Mouse (Mus musculus): Measurements from ENCODE around the gene Ubtd1.

The Ubtd1 gene

GRCm38 (mm10) chr19:42010436-42010835, 28.9 kb downstream of the Ubtd1 start:
- Histone ChIP-seq H3K9me3 (ENCODE audit: low read length) (no peaks in the 10 kb centered on the region), H3K4me3 (replicated peaks; ENCODE audit: low read length) (no peak overlapping the region), H3K27me3 (ENCODE audit: insufficient read depth, low read length) (no peaks in the 10 kb centered on the region), H3K36me3 (ENCODE audit: insufficient read depth, low read length) (peaks cover 16% of the 10 kb centered on the region), H3K4me1 (replicated peaks; ENCODE audit: low read depth, low read length) (peaks cover 63% of the 10 kb centered on the region)
- TF ChIP-seq NANOG (IDR thresholded peaks at IDR 0.05; ENCODE audit: borderline replicate concordance, low read length) (no peak), POU5F1 (IDR thresholded peaks at IDR 0.05; ENCODE audit: borderline replicate concordance, low read length) (no peak), CTCF (conservative IDR thresholded peaks at IDR 0.05; ENCODE audit: low read length) (no peak)

- H3K4me1 ChIP-seq (replicated peaks; ENCODE audit: low read depth, low read length) = peaks cover 63% of the 10 kb centered on the region
- H3K4me3 ChIP-seq (replicated peaks; ENCODE audit: low read length) = no peak overlapping the region
- no peaks in the 10 kb centered on the region for H3K27me3 ChIP-seq (ENCODE audit: insufficient read depth, low read length)
- H3K9me3 ChIP-seq (ENCODE audit: low read length) = no peaks in the 10 kb centered on the region
- TF ChIP-seq NANOG (IDR thresholded peaks at IDR 0.05; ENCODE audit: borderline replicate concordance, low read length) (no peak), CTCF (conservative IDR thresholded peaks at IDR 0.05; ENCODE audit: low read length) (no peak), POU5F1 (IDR thresholded peaks at IDR 0.05; ENCODE audit: borderline replicate concordance, low read length) (no peak)
- peaks cover 16% of the 10 kb centered on the region for H3K36me3 ChIP-seq (ENCODE audit: insufficient read depth, low read length)
Measured at GRCm38 (mm10) chr19:42011123-42011522, 29.6 kb downstream of the Ubtd1 start.

- Histone ChIP-seq H3K4me1 (replicated peaks; ENCODE audit: low read depth, low read length) (peaks cover 63% of the 10 kb centered on the region), H3K4me3 (replicated peaks; ENCODE audit: low read length) (no peak overlapping the region), H3K9me3 (ENCODE audit: low read length) (no peaks in the 10 kb centered on the region), H3K27me3 (ENCODE audit: insufficient read depth, low read length) (no peaks in the 10 kb centered on the region), H3K36me3 (ENCODE audit: insufficient read depth, low read length) (peaks cover 18% of the 10 kb centered on the region)
- no peak for TF ChIP-seq CTCF (conservative IDR thresholded peaks at IDR 0.05; ENCODE audit: low read length)
Measured at GRCm38 (mm10) chr19:42014231-42014825, 32.8 kb downstream of the Ubtd1 start.

- Histone ChIP-seq H3K27me3 (ENCODE audit: insufficient read depth, low read length) (no peaks in the 10 kb centered on the region), H3K4me1 (replicated peaks; ENCODE audit: low read depth, low read length) (peaks cover 61% of the 10 kb centered on the region), H3K9me3 (ENCODE audit: low read length) (no peaks in the 10 kb centered on the region), H3K36me3 (ENCODE audit: insufficient read depth, low read length) (peaks cover 18% of the 10 kb centered on the region), H3K4me3 (replicated peaks; ENCODE audit: low read length) (no peak overlapping the region)
- TF ChIP-seq NANOG (IDR thresholded peaks at IDR 0.05; ENCODE audit: borderline replicate concordance, low read length) (no peak), CTCF (conservative IDR thresholded peaks at IDR 0.05; ENCODE audit: low read length) (no peak), POU5F1 (IDR thresholded peaks at IDR 0.05; ENCODE audit: borderline replicate concordance, low read length) (no peak)
Measured at GRCm38 (mm10) chr19:42015001-42015400, 33.4 kb downstream of the Ubtd1 start.

GRCm38 (mm10) chr19:42016251-42016650, 34.7 kb downstream of the Ubtd1 start:
- Histone ChIP-seq H3K36me3 (ENCODE audit: insufficient read depth, low read length) (peaks cover 16% of the 10 kb centered on the region), H3K4me3 (replicated peaks; ENCODE audit: low read length) (no peak overlapping the region), H3K9me3 (ENCODE audit: low read length) (no peaks in the 10 kb centered on the region), H3K4me1 (replicated peaks; ENCODE audit: low read depth, low read length) (peaks cover 54% of the 10 kb centered on the region), H3K27me3 (ENCODE audit: insufficient read depth, low read length) (no peaks in the 10 kb centered on the region)
- TF ChIP-seq POU5F1 (IDR thresholded peaks at IDR 0.05; ENCODE audit: borderline replicate concordance, low read length) (no peak), CTCF (conservative IDR thresholded peaks at IDR 0.05; ENCODE audit: low read length) (no peak), NANOG (IDR thresholded peaks at IDR 0.05; ENCODE audit: borderline replicate concordance, low read length) (no peak)

GRCm38 (mm10) chr19:42016840-42017239, 35.3 kb downstream of the Ubtd1 start:
- H3K4me1 ChIP-seq (replicated peaks; ENCODE audit: low read depth, low read length) = peaks cover 57% of the 10 kb centered on the region
- no peaks in the 10 kb centered on the region for H3K27me3 ChIP-seq (ENCODE audit: insufficient read depth, low read length)
- H3K4me3 ChIP-seq (replicated peaks; ENCODE audit: low read length) = no peak overlapping the region
- no peaks in the 10 kb centered on the region for H3K9me3 ChIP-seq (ENCODE audit: low read length)
- no peak for TF ChIP-seq POU5F1 (IDR thresholded peaks at IDR 0.05; ENCODE audit: borderline replicate concordance, low read length)
- no peak for TF ChIP-seq CTCF (conservative IDR thresholded peaks at IDR 0.05; ENCODE audit: low read length)
- peaks cover 10% of the 10 kb centered on the region for H3K36me3 ChIP-seq (ENCODE audit: insufficient read depth, low read length)

- peaks cover 6% of the 10 kb centered on the region; the same call in 1 of the 2 replicates for H3K36me3 ChIP-seq (ENCODE audit: insufficient read depth, low read length)
- no peak overlapping the region for H3K4me3 ChIP-seq (replicated peaks; ENCODE audit: low read length)
- no peaks in the 10 kb centered on the region for H3K27me3 ChIP-seq (ENCODE audit: insufficient read depth, low read length)
- no peaks in the 10 kb centered on the region for H3K9me3 ChIP-seq (ENCODE audit: low read length)
- H3K4me1 ChIP-seq (replicated peaks; ENCODE audit: low read depth, low read length) = peaks cover 65% of the 10 kb centered on the region
- TF ChIP-seq NANOG (IDR thresholded peaks at IDR 0.05; ENCODE audit: borderline replicate concordance, low read length) (no peak), CTCF (conservative IDR thresholded peaks at IDR 0.05; ENCODE audit: low read length) (no peak), POU5F1 (IDR thresholded peaks at IDR 0.05; ENCODE audit: borderline replicate concordance, low read length) (no peak)
Measured at GRCm38 (mm10) chr19:42017399-42018247, 36.1 kb downstream of the Ubtd1 start.

GRCm38 (mm10) chr19:42019011-42019522, 37.5 kb downstream of the Ubtd1 start:
- H3K9me3 ChIP-seq (ENCODE audit: low read length) = no peaks in the 10 kb centered on the region
- peaks cover 76% of the 10 kb centered on the region for H3K4me1 ChIP-seq (replicated peaks; ENCODE audit: low read depth, low read length)
- H3K27me3 ChIP-seq (ENCODE audit: insufficient read depth, low read length) = no peaks in the 10 kb centered on the region
- TF ChIP-seq POU5F1 (IDR thresholded peaks at IDR 0.05; ENCODE audit: borderline replicate concordance, low read length) (no peak), NANOG (IDR thresholded peaks at IDR 0.05; ENCODE audit: borderline replicate concordance, low read length) (no peak), CTCF (conservative IDR thresholded peaks at IDR 0.05; ENCODE audit: low read length) (no peak)
- 0 out of 2 replicates have a peak, but pooled peaks cover 2% of the 10 kb centered on the region for H3K36me3 ChIP-seq (ENCODE audit: insufficient read depth, low read length)
- H3K4me3 ChIP-seq (replicated peaks; ENCODE audit: low read length) = no peak overlapping the region

Measured in E14TG2a.4 (cell line).